Mouse (Mus musculus) lung, postnatal 10 days (tissue): ENCODE measurements around the gene Aldh1b1.

ENCODE experiments used
- DNase-seq: peaks from one replicate; pipeline ENCODE4 v3.0.0; 2021

Gene Aldh1b1

GRCm38 (mm10) chr4:45826275-45827040, 27.6 kb downstream of the Aldh1b1 start, which contains the start of gene Igfbpl1:
Gene Igfbpl1 (minus strand): TSS chr4:45826923.
- no peak for DNase-seq

DNA sequence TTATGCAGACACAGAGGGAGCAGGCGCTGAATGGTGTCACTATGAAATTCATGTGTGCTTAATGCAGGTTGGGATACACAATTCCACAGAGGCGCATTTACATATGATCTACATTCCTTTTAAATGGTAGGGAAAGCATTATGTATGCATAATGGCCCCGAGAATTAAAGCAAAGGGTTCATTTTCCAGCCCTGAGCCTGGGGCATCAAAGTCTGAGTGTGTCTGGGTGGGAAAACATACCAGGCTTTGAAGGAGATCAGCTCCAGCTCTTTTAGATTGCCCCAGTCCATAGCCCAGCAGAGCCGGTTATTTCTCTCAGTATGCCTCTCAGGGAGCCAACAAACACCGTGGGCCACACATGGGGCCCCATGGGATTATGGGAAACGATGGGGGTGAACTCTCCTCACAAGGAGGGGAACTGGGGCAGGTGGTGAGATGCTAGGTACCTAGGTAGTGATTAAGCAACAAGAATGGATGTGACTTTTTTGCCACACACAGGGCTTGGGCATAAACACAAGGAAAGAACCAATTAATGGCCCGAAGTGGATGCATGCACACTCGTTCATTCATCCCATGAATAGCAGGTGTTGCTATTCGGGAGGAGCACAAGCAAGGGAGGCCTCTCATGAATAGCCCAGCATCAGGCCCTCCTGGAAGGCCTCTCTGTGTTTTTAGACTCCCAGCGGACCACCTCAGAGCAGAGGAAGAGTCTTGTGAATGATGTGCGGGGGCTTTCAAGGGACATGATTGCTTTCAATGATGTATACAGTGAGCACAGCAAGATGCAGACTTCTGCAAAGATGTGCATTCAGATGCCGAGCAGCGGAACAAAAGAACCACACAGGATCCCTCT, 31.3 kb downstream of the Aldh1b1 start:
- DNase-seq, result no peak

DNA sequence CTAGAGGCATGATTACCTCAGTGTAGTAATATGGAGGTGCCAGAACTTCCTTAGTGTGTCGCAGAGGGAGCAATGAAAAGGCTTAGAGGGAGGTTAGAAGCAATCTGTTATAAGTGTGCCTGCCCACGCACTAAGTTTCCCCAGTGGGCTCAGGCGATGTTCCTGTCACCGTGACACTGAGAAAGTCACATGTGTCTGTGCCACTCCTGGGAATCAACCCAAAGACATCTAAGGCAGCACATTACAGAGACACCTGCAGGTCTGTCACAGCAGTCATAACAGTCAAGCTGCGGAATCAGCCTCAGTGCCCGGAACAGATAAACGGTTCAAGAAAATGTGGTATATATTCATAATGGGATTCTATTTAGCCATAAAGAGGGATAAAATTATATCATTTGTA, 33.2 kb downstream of the Aldh1b1 start:
- no peak for DNase-seq

DNA sequence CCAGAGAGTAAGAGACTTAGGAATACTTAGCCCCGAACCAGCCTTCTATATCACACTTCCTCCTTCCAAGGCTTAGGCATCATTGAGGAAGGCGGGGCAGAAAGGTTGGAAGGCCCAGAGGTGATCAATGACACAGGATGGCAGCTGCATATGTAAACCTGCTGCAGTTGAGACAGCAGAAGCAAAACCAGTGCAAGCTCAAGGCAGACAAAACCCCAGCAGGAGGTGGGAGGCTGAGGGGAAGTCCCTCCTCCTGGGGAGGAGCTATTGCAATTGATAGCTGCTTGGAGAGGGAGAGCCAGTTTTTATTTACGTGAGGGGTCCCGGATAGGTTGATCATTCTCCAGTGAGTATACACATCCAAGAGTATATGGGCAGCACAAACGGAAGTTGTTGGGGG, 34.6 kb downstream of the Aldh1b1 start:
- no peak for DNase-seq

- DNase-seq, result peak; percentile 29
These were observed 45.5 kb downstream of the Aldh1b1 start for GRCm38 (mm10) chr4:45844355-45844754.

DNA sequence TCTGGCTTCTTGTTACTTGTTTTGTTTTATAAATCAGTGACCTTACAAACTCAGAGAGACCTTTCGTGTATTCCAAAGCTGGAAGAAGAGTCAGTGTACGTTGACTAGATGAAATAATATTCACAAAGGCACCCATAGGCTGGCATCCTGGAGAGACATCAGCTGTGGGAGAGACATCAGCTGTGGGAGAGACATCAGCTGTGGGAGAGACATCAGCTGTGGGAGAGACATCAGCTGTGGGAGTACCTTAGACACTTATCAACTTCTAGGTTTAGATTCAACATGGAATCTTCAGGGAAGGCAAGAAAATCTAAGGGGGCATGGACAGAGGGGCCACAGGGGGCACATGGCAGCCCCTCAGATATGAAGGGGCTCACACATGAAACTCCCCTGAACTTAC, 47.4 kb downstream of the Aldh1b1 start:
- DNase-seq, result no peak

GRCm38 (mm10) chr4:45848109-45848824, 49.4 kb downstream of the Aldh1b1 start, which contains the start of gene Stra6l:
Gene Stra6l (plus strand): TSS chr4:45848664.
- DNase-seq, result no peak

GRCm38 (mm10) chr4:45848825-45849156, 50.0 kb downstream of the Aldh1b1 start:
- no peak for DNase-seq

GRCm38 (mm10) chr4:45849419-45849818, 50.6 kb downstream of the Aldh1b1 start:
- no peak for DNase-seq

- peak; percentile 40 for DNase-seq
These were observed 52.8 kb downstream of the Aldh1b1 start for GRCm38 (mm10) chr4:45851640-45852051.

DNA sequence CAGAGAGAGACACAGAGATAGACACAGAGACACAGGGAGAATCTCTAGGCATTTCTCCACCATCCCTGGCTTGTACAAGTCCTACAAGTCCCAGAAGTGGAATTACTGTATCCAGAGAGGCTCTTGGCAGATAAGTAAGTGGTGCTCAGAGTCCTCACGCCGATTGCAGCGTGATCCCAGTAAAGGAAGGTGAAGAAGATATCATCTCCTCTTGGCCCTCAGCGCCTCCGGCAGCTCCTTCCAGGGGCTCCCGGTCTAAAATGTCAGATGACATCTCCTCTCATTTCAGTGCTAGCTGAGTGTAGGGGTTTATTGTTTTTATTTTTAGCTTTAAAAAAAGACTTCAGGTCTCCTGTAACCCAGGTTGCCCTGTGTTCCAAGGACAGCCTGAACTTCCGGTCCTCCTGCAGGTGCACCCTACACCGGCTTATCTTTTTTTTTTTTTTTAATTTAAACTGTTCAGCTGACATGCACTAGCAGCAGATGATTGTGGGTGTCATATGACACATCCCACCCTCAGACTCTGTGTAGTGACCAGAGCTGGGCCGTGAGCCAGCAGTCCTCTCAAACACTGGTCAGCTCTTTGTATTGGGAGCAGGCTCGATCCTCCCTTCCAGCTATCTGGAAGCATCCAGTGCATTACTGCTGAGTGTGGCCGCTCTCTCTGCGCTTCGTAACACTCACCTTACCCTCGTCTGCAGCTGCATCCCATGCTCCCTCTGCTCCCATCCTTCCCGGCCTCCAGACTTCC, 54.8 kb downstream of the Aldh1b1 start:
- peak; percentile 26 for DNase-seq
